Mouse (Mus musculus): ENCODE results near the gene Gm6793. TPM values are rescaled to one million over a fixed set of nuclear protein-coding genes. Genes with fewer than 3 reads are reported as not detected.

Gene Gm6793
- polyA plus RNA-seq, 1 experiment from 2014 or later, result 1.0 TPM

- Histone ChIP-seq H3K27ac (no peak overlapping the region), H3K4me2 (replicated peaks) (no peak overlapping the region), H3K4me3 (no peak overlapping the region), H3K9ac (no peak overlapping the region), H3K4me1 (no peaks in the 10 kb centered on the region), H3K36me3 (peaks cover 48% of the 10 kb centered on the region), H3K9me3 (no peaks in the 10 kb centered on the region), H3K27me3 (no peaks in the 10 kb centered on the region)
- ATAC-seq (ENCODE audit: insufficient number of reproducible peaks, insufficient read depth, low FRiP score, low TSS enrichment), result no peak
- 75% methylated on average over 7 of the region's 7 CpGs for WGBS
Measured at GRCm38 (mm10) chr8:111982116-111982515, 32.7 kb downstream of the Gm6793 start.

- no peak overlapping the region for H3K9ac ChIP-seq
- no peaks in the 10 kb centered on the region for H3K27me3 ChIP-seq
- H3K4me3 ChIP-seq, result no peak overlapping the region
- no peak overlapping the region for H3K27ac ChIP-seq
- no peaks in the 10 kb centered on the region for H3K9me3 ChIP-seq
- 74% methylated on average over 10 of the region's 10 CpGs for WGBS
- ATAC-seq (ENCODE audit: insufficient number of reproducible peaks, insufficient read depth, low FRiP score, low TSS enrichment), result no peak
- no peaks in the 10 kb centered on the region for H3K4me1 ChIP-seq
- no peak overlapping the region for H3K4me2 ChIP-seq (replicated peaks)
- H3K36me3 ChIP-seq, result peaks cover 54% of the 10 kb centered on the region
Measured at GRCm38 (mm10) chr8:111978147-111978546, 36.7 kb downstream of the Gm6793 start.

DNA sequence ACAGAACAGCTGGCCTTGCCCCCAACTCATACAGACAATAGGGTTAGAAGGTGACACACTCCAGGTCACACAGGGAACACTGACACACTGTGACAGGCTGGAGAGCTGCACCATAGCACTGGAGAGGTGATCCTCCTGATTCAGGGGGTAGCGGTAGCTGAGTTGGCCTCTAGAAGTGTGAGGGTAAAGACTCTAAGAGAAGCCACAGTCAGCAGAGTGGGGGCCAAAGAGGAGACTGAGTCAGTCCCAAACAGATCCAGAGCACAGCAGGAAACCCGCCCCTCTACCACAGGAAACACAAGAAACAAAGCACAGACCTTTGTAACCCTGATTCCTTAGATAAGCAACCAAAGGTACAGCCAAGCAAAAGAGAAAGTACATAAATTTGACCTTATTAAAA, 38.5 kb downstream of the Gm6793 start:
- no peak overlapping the region for H3K4me2 ChIP-seq (replicated peaks)
- H3K27ac ChIP-seq, result no peak overlapping the region
- WGBS, result 87% methylated on average over 2 of the region's 2 CpGs
- H3K27me3 ChIP-seq, result no peaks in the 10 kb centered on the region
- no peak overlapping the region for H3K9ac ChIP-seq
- no peak for ATAC-seq (ENCODE audit: insufficient number of reproducible peaks, insufficient read depth, low FRiP score, low TSS enrichment)
- H3K36me3 ChIP-seq, result peaks cover 44% of the 10 kb centered on the region
- no peaks in the 10 kb centered on the region for H3K9me3 ChIP-seq
- H3K4me1 ChIP-seq, result no peaks in the 10 kb centered on the region
- no peak overlapping the region for H3K4me3 ChIP-seq

- H3K27me3 ChIP-seq, result no peaks in the 10 kb centered on the region
- H3K9ac ChIP-seq, result no peak overlapping the region
- no peaks in the 10 kb centered on the region for H3K4me1 ChIP-seq
- no peak overlapping the region for H3K4me3 ChIP-seq
- 91% methylated on average over 2 of the region's 2 CpGs for WGBS
- ATAC-seq (ENCODE audit: insufficient number of reproducible peaks, insufficient read depth, low FRiP score, low TSS enrichment), result no peak
- peaks cover 44% of the 10 kb centered on the region for H3K36me3 ChIP-seq
- H3K9me3 ChIP-seq, result no peaks in the 10 kb centered on the region
- H3K4me2 ChIP-seq (replicated peaks), result no peak overlapping the region
- H3K27ac ChIP-seq, result no peak overlapping the region
Measured at GRCm38 (mm10) chr8:111975706-111976105, 39.1 kb downstream of the Gm6793 start.

DNA sequence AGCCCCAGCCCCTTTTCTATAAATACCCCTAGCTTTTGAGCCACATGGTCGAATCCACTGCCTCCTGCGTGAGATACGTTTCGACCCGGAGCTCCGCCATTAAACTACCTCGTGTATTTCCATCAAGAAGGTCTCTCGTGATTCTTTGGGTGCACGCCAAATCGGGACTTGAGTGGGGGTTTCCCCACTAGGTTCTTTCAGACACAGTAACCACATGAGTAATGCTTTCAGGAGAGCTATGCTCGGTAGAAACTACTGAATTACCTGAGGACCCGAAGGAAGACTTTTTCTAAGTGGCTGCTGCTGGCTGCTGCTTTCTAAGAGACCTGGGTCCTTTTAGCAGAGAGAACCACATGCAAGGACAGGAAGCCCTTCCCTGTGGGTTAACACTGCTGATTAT, 40.7 kb downstream of the Gm6793 start:
- Histone ChIP-seq H3K27me3 (no peaks in the 10 kb centered on the region), H3K36me3 (peaks cover 47% of the 10 kb centered on the region), H3K9me3 (no peaks in the 10 kb centered on the region), H3K9ac (no peak overlapping the region), H3K4me1 (no peaks in the 10 kb centered on the region), H3K4me3 (no peak overlapping the region), H3K27ac (no peak overlapping the region), H3K4me2 (replicated peaks) (no peak overlapping the region)
- ATAC-seq (ENCODE audit: insufficient number of reproducible peaks, insufficient read depth, low FRiP score, low TSS enrichment), result no peak
- WGBS, result 95% methylated on average over 12 of the region's 12 CpGs

GRCm38 (mm10) chr8:111968991-111969390, 45.8 kb downstream of the Gm6793 start:
- H3K36me3 ChIP-seq, result peaks cover 25% of the 10 kb centered on the region
- 40% methylated on average over 5 of the region's 5 CpGs for WGBS
- H3K27me3 ChIP-seq, result no peaks in the 10 kb centered on the region
- H3K4me1 ChIP-seq, result no peaks in the 10 kb centered on the region
- no peak overlapping the region for H3K4me3 ChIP-seq
- H3K9me3 ChIP-seq, result no peaks in the 10 kb centered on the region
- H3K9ac ChIP-seq, result no peak overlapping the region
- H3K4me2 ChIP-seq (replicated peaks), result no peak overlapping the region
- H3K27ac ChIP-seq, result no peak overlapping the region
- no peak for ATAC-seq (ENCODE audit: insufficient number of reproducible peaks, insufficient read depth, low FRiP score, low TSS enrichment)

DNA sequence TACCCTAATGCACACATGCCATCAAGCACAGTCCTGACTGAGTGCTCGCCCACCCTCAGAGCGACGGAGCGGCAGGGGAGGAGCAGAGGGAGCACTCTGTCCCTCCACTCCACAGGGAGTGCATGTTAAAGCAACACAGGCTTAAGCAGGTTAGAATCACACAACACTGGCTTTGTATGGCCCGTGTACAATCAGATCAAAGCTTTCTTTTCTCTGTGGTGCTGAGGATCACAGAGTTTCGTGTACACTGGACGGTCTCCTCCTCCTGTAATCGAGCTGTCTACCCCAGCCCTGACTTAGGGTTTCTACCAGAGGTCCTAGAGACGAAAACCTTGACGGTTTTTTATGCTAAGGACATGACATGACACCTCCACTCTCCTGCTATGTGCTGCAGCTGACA, 46.3 kb downstream of the Gm6793 start:
- H3K36me3 ChIP-seq, result peaks cover 21% of the 10 kb centered on the region

GRCm38 (mm10) chr8:111967246-111967870, 47.5 kb downstream of the Gm6793 start:
- H3K4me1 ChIP-seq, result no peaks in the 10 kb centered on the region
- ATAC-seq (ENCODE audit: insufficient number of reproducible peaks, insufficient read depth, low FRiP score, low TSS enrichment), result no peak
- H3K27ac ChIP-seq, result no peak overlapping the region
- no peak overlapping the region for H3K4me2 ChIP-seq (replicated peaks)
- no peaks in the 10 kb centered on the region for H3K9me3 ChIP-seq
- H3K27me3 ChIP-seq, result no peaks in the 10 kb centered on the region
- no peak overlapping the region for H3K4me3 ChIP-seq
- WGBS, result 83% methylated on average over 5 of the region's 5 CpGs
- H3K36me3 ChIP-seq, result peaks cover 16% of the 10 kb centered on the region
- H3K9ac ChIP-seq, result no peak overlapping the region

More for the DNA sequence above, 46.3 kb downstream of the Gm6793 start:
- Histone ChIP-seq H3K27ac (no peak overlapping the region), H3K4me3 (no peak overlapping the region), H3K27me3 (no peaks in the 10 kb centered on the region), H3K9ac (no peak overlapping the region), H3K4me2 (replicated peaks) (no peak overlapping the region), H3K9me3 (no peaks in the 10 kb centered on the region), H3K4me1 (no peaks in the 10 kb centered on the region)
- ATAC-seq (ENCODE audit: insufficient number of reproducible peaks, insufficient read depth, low FRiP score, low TSS enrichment), result no peak
- WGBS, result 86% methylated on average over 10 of the region's 10 CpGs

GRCm38 (mm10) chr8:111964849-111965561, 49.8 kb downstream of the Gm6793 start:
- Histone ChIP-seq H3K27ac (no peak overlapping the region), H3K4me3 (no peak overlapping the region), H3K4me2 (replicated peaks) (no peak overlapping the region), H3K9me3 (no peaks in the 10 kb centered on the region), H3K27me3 (no peaks in the 10 kb centered on the region), H3K36me3 (peaks cover 13% of the 10 kb centered on the region), H3K9ac (no peak overlapping the region), H3K4me1 (no peaks in the 10 kb centered on the region)
- WGBS, result 72% methylated on average over 7 of the region's 7 CpGs
- no peak for ATAC-seq (ENCODE audit: insufficient number of reproducible peaks, insufficient read depth, low FRiP score, low TSS enrichment)

GRCm38 (mm10) chr8:111964351-111964750, 50.5 kb downstream of the Gm6793 start:
- 53% methylated on average over 5 of the region's 5 CpGs for WGBS
- ATAC-seq (ENCODE audit: insufficient number of reproducible peaks, insufficient read depth, low FRiP score, low TSS enrichment), result no peak

DNA sequence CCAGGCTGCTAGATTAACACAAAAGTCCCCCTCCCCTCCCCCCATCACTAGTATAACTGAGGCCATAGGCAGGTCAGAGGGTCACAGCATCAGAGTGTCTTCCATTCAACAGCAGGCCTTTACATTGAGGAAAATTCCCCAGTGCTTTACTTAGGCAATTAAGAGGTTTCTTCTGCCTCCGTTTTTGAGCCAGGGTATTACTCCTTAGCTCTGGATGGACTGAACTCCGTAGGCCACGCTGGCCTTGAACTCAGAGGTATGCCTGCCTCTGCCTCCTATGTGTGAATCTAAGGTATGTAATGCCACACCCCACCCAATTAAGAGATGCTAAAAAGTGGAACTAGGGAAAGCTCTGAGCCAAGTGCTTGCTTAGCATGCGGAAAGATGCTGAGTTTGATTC, 51.3 kb downstream of the Gm6793 start:
- H3K27ac ChIP-seq, result no peak overlapping the region
- no peaks in the 10 kb centered on the region for H3K27me3 ChIP-seq
- peaks cover 20% of the 10 kb centered on the region for H3K36me3 ChIP-seq
- no peak overlapping the region for H3K4me3 ChIP-seq
- no peak overlapping the region for H3K4me2 ChIP-seq (replicated peaks)
- no peak overlapping the region for H3K9ac ChIP-seq
- H3K9me3 ChIP-seq, result no peaks in the 10 kb centered on the region
- 77% methylated on average over 4 of the region's 4 CpGs for WGBS
- ATAC-seq (ENCODE audit: insufficient number of reproducible peaks, insufficient read depth, low FRiP score, low TSS enrichment), result no peak
- no peaks in the 10 kb centered on the region for H3K4me1 ChIP-seq

More at GRCm38 (mm10) chr8:111964351-111964750, 50.5 kb downstream of the Gm6793 start:
- Histone ChIP-seq H3K36me3 (peaks cover 13% of the 10 kb centered on the region), H3K4me2 (replicated peaks) (no peak overlapping the region), H3K9me3 (no peaks in the 10 kb centered on the region), H3K27ac (no peak overlapping the region), H3K4me3 (no peak overlapping the region), H3K27me3 (no peaks in the 10 kb centered on the region), H3K4me1 (no peaks in the 10 kb centered on the region), H3K9ac (no peak overlapping the region)

Measured in embryonic facial prominence, embryonic 12.5 days (tissue).